Mouse (Mus musculus) stomach, postnatal 0 days (tissue): ENCODE measurements around the gene Emc4. TPM values are rescaled to one million over a fixed set of nuclear protein-coding genes. Genes with fewer than 3 reads are reported as not detected.
A peak's percentile ranks its signal among the peaks of the same experiment; 100 is the strongest.

Source experiments
- ATAC-seq: fragments of 200-750 bp; cut with Nextera tagmentation; 2 replicates; pipeline ENCODE4 v1.8.0; 2017; ENCODE audit not compliant: low FRiP score, low TSS enrichment
- DNase-seq: peaks from one replicate; pipeline ENCODE4 v3.0.0-alpha.2; 2016; ENCODE audit warnings: low spot score
- H3K27ac ChIP-seq: fragments of 300-500 bp; sonication (generic); replicated peaks from 2 replicates; pipeline ENCODE4 v1.5.1; 2014; ENCODE audit warnings: mild to moderate bottlenecking, control low read depth
- H3K27me3 ChIP-seq: fragments of 300-500 bp; sonication (generic); 2 replicates; pipeline ENCODE4 v1.6.1; 2014; ENCODE audit warnings: low read length; ENCODE audit not compliant: control insufficient read depth, insufficient read depth
- H3K36me3 ChIP-seq: fragments of 300-500 bp; sonication (generic); 2 replicates; pipeline ENCODE4 v1.6.1; 2014; ENCODE audit warnings: low read length, mixed read lengths; ENCODE audit not compliant: control insufficient read depth, insufficient read depth
- H3K4me1 ChIP-seq: fragments of 300-500 bp; sonication (generic); replicated peaks from 2 replicates; pipeline ENCODE4 v1.6.1; 2014; ENCODE audit warnings: antibody characterized with exemption; ENCODE audit not compliant: control insufficient read depth, insufficient read depth
- H3K4me2 ChIP-seq: fragments of 300-500 bp; sonication (generic); replicated peaks from 2 replicates; pipeline ENCODE4 v1.6.1; 2014; ENCODE audit warnings: low read depth, mild to moderate bottlenecking, control low read depth, moderate library complexity
- H3K4me3 ChIP-seq: fragments of 300-500 bp; sonication (generic); 2 replicates; pipeline ENCODE4 v1.5.1; 2014; ENCODE audit warnings: low read depth, low read length, control low read depth
- H3K9ac ChIP-seq: fragments of 300-500 bp; sonication (generic); 2 replicates; pipeline ENCODE4 v1.6.1; 2014; ENCODE audit warnings: mild to moderate bottlenecking, low read length, control low read depth, mixed read lengths
- H3K9me3 ChIP-seq: fragments of 300-500 bp; sonication (generic); 2 replicates; pipeline ENCODE4 v1.6.1; 2016; ENCODE audit warnings: low read length; ENCODE audit not compliant: control insufficient read depth
- CTCF ChIP-seq: IDR thresholded peaks from 2 replicates; pipeline ENCODE4 v1.5.1; 2016; ENCODE audit warnings: antibody characterized with exemption, low read depth, mild to moderate bottlenecking, moderate library complexity
- EP300 ChIP-seq: optimal IDR thresholded peaks from 2 replicates; pipeline ENCODE3; 2016; ENCODE audit warnings: antibody characterized with exemption
- WGBS: fragments of 180-500 bp; shearing (Covaris S2); extraction: QIAGEN DNeasy Blood & Tissue Kit; methylation state at CpG from one replicate; pipeline ENCODE4 v1.1.7; 2014; 5-methylcytosine and 5-hydroxymethylcytosine counted together
- polyA plus RNA-seq: library from polyadenylated mRNA; unstranded; fragments of >200 nt; fragmentation: Nextera tagmentation; extraction: Ambion mirVana; gene quantifications from 2 replicates; pipeline ENCODE4 v1.2.1, GENCODE M21; 2015

The Emc4 gene
- polyA plus RNA-seq, 1 experiment from 2014 or later: 123 TPM

GRCm38 (mm10) chr2:112332051-112332898 is 35.6 kb downstream of the Emc4 start:
- Histone ChIP-seq H3K9ac (no peak overlapping the region), H3K4me3 (no peak overlapping the region), H3K4me2 (no peak overlapping the region), H3K4me1 (no peaks in the 10 kb centered on the region), H3K27me3 (no peaks in the 10 kb centered on the region), H3K9me3 (no peaks in the 10 kb centered on the region), H3K27ac (no peak overlapping the region), H3K36me3 (peaks cover 3% of the 10 kb centered on the region; the same call in 1 of the 2 replicates)
- no peak for DNase-seq
- ATAC-seq: no peak
- WGBS: 60% methylated on average over 4 of the region's 4 CpGs
- TF ChIP-seq CTCF: no peak

- no peak for TF ChIP-seq CTCF
- no peak for TF ChIP-seq EP300
- Histone ChIP-seq H3K4me3 (no peak overlapping the region), H3K9me3 (no peaks in the 10 kb centered on the region), H3K27me3 (no peaks in the 10 kb centered on the region), H3K36me3 (no peaks in the 10 kb centered on the region), H3K9ac (no peak overlapping the region), H3K27ac (no peak overlapping the region), H3K4me1 (no peaks in the 10 kb centered on the region), H3K4me2 (no peak overlapping the region)
- 80% methylated on average over 11 of the region's 11 CpGs for WGBS
- no peak for ATAC-seq
- no peak for DNase-seq
These were observed 39.6 kb downstream of the Emc4 start for GRCm38 (mm10) chr2:112328069-112328777.

- Histone ChIP-seq H3K4me3 (no peak overlapping the region), H3K9ac (no peak overlapping the region), H3K4me2 (no peak overlapping the region), H3K27ac (peak overlapping the region; percentile 65), H3K36me3 (no peaks in the 10 kb centered on the region), H3K9me3 (no peaks in the 10 kb centered on the region), H3K27me3 (no peaks in the 10 kb centered on the region), H3K4me1 (no peaks in the 10 kb centered on the region; the same call in 1 of the 2 replicates)
- peak; percentile 77 for ATAC-seq
- TF ChIP-seq EP300: no peak
- no peak for TF ChIP-seq CTCF
- DNase-seq: peak; percentile 57
- 30% methylated on average over 7 of the region's 7 CpGs for WGBS
These were observed 48.9 kb downstream of the Emc4 start for GRCm38 (mm10) chr2:112318905-112319304.

- Histone ChIP-seq H3K4me3 (no peak overlapping the region), H3K4me1 (no peaks in the 10 kb centered on the region; the same call in 1 of the 2 replicates), H3K36me3 (no peaks in the 10 kb centered on the region), H3K9ac (no peak overlapping the region), H3K27ac (peak overlapping the region; percentile 65), H3K4me2 (no peak overlapping the region), H3K9me3 (no peaks in the 10 kb centered on the region), H3K27me3 (no peaks in the 10 kb centered on the region)
- WGBS: 47% methylated on average over 2 of the region's 2 CpGs
- ATAC-seq (peak; percentile 66), DNase-seq (peak; percentile 21)
- TF ChIP-seq EP300 (no peak), CTCF (no peak)
These were observed 49.6 kb downstream of the Emc4 start for GRCm38 (mm10) chr2:112318227-112318626.

- ATAC-seq (no peak), DNase-seq (no peak)
- Histone ChIP-seq H3K36me3 (no peaks in the 10 kb centered on the region), H3K4me3 (no peak overlapping the region), H3K9ac (no peak overlapping the region), H3K27me3 (no peaks in the 10 kb centered on the region), H3K4me1 (no peaks in the 10 kb centered on the region; the same call in 1 of the 2 replicates), H3K4me2 (no peak overlapping the region), H3K27ac (no peak overlapping the region), H3K9me3 (no peaks in the 10 kb centered on the region)
- no peak for TF ChIP-seq CTCF
- no peak for TF ChIP-seq EP300
- 90% methylated on average over 7 of the region's 7 CpGs for WGBS
These were observed 52.2 kb downstream of the Emc4 start for GRCm38 (mm10) chr2:112315638-112316037.

Other genes with a start within 250 kb of the Emc4 start
- not detected in 2 replicates for gene Olfr1316, start 233.1 kb downstream of the Emc4 start, polyA plus RNA-seq
- gene Olfr1317, start 227.7 kb downstream of the Emc4 start, polyA plus RNA-seq: not detected in 2 replicates
- 0.05 TPM in 1 of 2 replicates, not detected in the other for gene Olfr1318, start 213.8 kb downstream of the Emc4 start, polyA plus RNA-seq
- 40.2 and 52.0 TPM in 2 replicates for gene Lpcat4, start 128.6 kb downstream of the Emc4 start, polyA plus RNA-seq
- 0.06 and 0.10 TPM in 2 replicates for gene Nutm1, start 108.7 kb downstream of the Emc4 start, polyA plus RNA-seq
- 169 and 172 TPM in 2 replicates for gene Nop10, start 106.1 kb downstream of the Emc4 start, polyA plus RNA-seq
- 5.4 and 6.2 TPM in 2 replicates for gene Slc12a6, start 102.2 kb downstream of the Emc4 start, polyA plus RNA-seq
- gene Gm21985, start 101.7 kb downstream of the Emc4 start, polyA plus RNA-seq: not detected in 2 replicates
- gene Katnbl1, start 11.2 kb upstream of the Emc4 start, polyA plus RNA-seq: 25.8 and 26.4 TPM in 2 replicates
- gene Emc7, start 87.0 kb upstream of the Emc4 start, polyA plus RNA-seq: 23.6 and 24.5 TPM in 2 replicates
- gene Chrm5, start 112.7 kb upstream of the Emc4 start, polyA plus RNA-seq: not detected in 2 replicates
- 3.6 and 4.7 TPM in 2 replicates for gene Aven, start 124.9 kb upstream of the Emc4 start, polyA plus RNA-seq